Mouse (Mus musculus): Measurements from ENCODE around the gene Zbtb20.

Gene Zbtb20

GRCm38 (mm10) chr16:43602573-43602972 lies 726.9 kb downstream of the Zbtb20 start:
- DNase-seq (ENCODE audit: low spot score in 2 of 2) = no peak

- DNase-seq (ENCODE audit: low spot score in 2 of 2) = no peak
These were observed 728.0 kb downstream of the Zbtb20 start for GRCm38 (mm10) chr16:43603591-43604141.

- DNase-seq (ENCODE audit: low spot score in 2 of 2) = no peak
These were observed 728.8 kb downstream of the Zbtb20 start for GRCm38 (mm10) chr16:43604399-43605013.

GRCm38 (mm10) chr16:43607086-43607485 lies 731.4 kb downstream of the Zbtb20 start:
- no peak for DNase-seq (ENCODE audit: low spot score in 2 of 2)

- no peak for DNase-seq (ENCODE audit: low spot score in 2 of 2)
These were observed 732.4 kb downstream of the Zbtb20 start for GRCm38 (mm10) chr16:43608066-43608465.

GRCm38 (mm10) chr16:43610375-43610774 lies 734.7 kb downstream of the Zbtb20 start:
- no peak for DNase-seq (ENCODE audit: low spot score in 2 of 2)

GRCm38 (mm10) chr16:43616348-43616747 lies 740.7 kb downstream of the Zbtb20 start:
- no peak for DNase-seq (ENCODE audit: low spot score in 2 of 2)

GRCm38 (mm10) chr16:43617346-43617745 lies 741.7 kb downstream of the Zbtb20 start:
- DNase-seq (ENCODE audit: low spot score in 2 of 2) = no peak

GRCm38 (mm10) chr16:43618286-43618685 lies 742.6 kb downstream of the Zbtb20 start:
- no peak for DNase-seq (ENCODE audit: low spot score in 2 of 2)

- no peak for DNase-seq (ENCODE audit: low spot score in 2 of 2)
These were observed 743.6 kb downstream of the Zbtb20 start for GRCm38 (mm10) chr16:43619277-43619676.

GRCm38 (mm10) chr16:43620359-43620758 lies 744.7 kb downstream of the Zbtb20 start:
- DNase-seq (ENCODE audit: low spot score in 2 of 2) = no peak

GRCm38 (mm10) chr16:43623315-43624000 lies 747.8 kb downstream of the Zbtb20 start:
- no peak for DNase-seq (ENCODE audit: low spot score in 2 of 2)

- DNase-seq (ENCODE audit: low spot score in 2 of 2) = no peak
These were observed 749.2 kb downstream of the Zbtb20 start for GRCm38 (mm10) chr16:43624876-43625275.

GRCm38 (mm10) chr16:43625289-43625688 lies 749.6 kb downstream of the Zbtb20 start:
- no peak for DNase-seq (ENCODE audit: low spot score in 2 of 2)

- DNase-seq (ENCODE audit: low spot score in 2 of 2) = no peak
These were observed 750.3 kb downstream of the Zbtb20 start for GRCm38 (mm10) chr16:43625956-43626355.

GRCm38 (mm10) chr16:43628662-43629061 lies 753.0 kb downstream of the Zbtb20 start:
- no peak for DNase-seq (ENCODE audit: low spot score in 2 of 2)

- DNase-seq (ENCODE audit: low spot score in 2 of 2) = no peak
These were observed 756.1 kb downstream of the Zbtb20 start for GRCm38 (mm10) chr16:43631758-43632157.

GRCm38 (mm10) chr16:43634037-43634436 lies 758.4 kb downstream of the Zbtb20 start:
- no peak for DNase-seq (ENCODE audit: low spot score in 2 of 2)

GRCm38 (mm10) chr16:43637241-43637640 lies 761.6 kb downstream of the Zbtb20 start:
- DNase-seq (ENCODE audit: low spot score in 2 of 2) = no peak

- DNase-seq (ENCODE audit: low spot score in 2 of 2) = no peak
These were observed 762.8 kb downstream of the Zbtb20 start for GRCm38 (mm10) chr16:43638406-43639049.

- no peak for DNase-seq (ENCODE audit: low spot score in 2 of 2)
These were observed 765.5 kb downstream of the Zbtb20 start for GRCm38 (mm10) chr16:43641230-43641629.

- no peak for DNase-seq (ENCODE audit: low spot score in 2 of 2)
These were observed 770.2 kb downstream of the Zbtb20 start for GRCm38 (mm10) chr16:43645879-43646278.

- no peak for DNase-seq (ENCODE audit: low spot score in 2 of 2)
These were observed 771.3 kb downstream of the Zbtb20 start for GRCm38 (mm10) chr16:43646943-43647342.

Measured in spleen, postnatal 10 days (tissue).